Mouse (Mus musculus): ENCODE data around the gene Padi1. TPM values are rescaled to one million over a fixed set of nuclear protein-coding genes. Genes with fewer than 3 reads are reported as not detected.

Padi1 gene
- total and polyA plus RNA-seq, 2 experiments from 2014 or later = not detected

GRCm38 (mm10) chr4:140860767-140861147, 15.2 kb upstream of the Padi1 start:
- whole genome bisulfite sequencing = 53% methylated on average over 7 of the region's 7 CpGs
- H3K27me3 ChIP-seq (ENCODE audit: control insufficient read depth, insufficient read depth, low read length) = 0 out of 2 replicates have a peak, but pooled peaks cover 4% of the 10 kb centered on the region
- peaks cover 17% of the 10 kb centered on the region; the same call in 1 of the 2 replicates for H3K4me1 ChIP-seq (ENCODE audit: control insufficient read depth, insufficient read depth)
- no peak overlapping the region for H3K27ac ChIP-seq (ENCODE audit: low read depth)
- H3K4me2 ChIP-seq (ENCODE audit: low read depth, low read length) = no peak overlapping the region
- DNase-seq (ENCODE audit: low spot score) (no peak), ATAC-seq (ENCODE audit: insufficient read depth, low read depth) (0 out of 2 replicates have a peak, but pooled peaks have one; percentile 3)
- TF ChIP-seq EP300 (IDR thresholded peaks at IDR 0.05; ENCODE audit: low read depth) (no peak), CTCF (IDR thresholded peaks at IDR 0.05; ENCODE audit: low read depth) (no peak)
- no peak overlapping the region for H3K9ac ChIP-seq (replicated peaks; ENCODE audit: low read depth, low read length)
- no peaks in the 10 kb centered on the region for H3K36me3 ChIP-seq (replicated peaks; ENCODE audit: control insufficient read depth, insufficient read depth, low read length)
- H3K9me3 ChIP-seq (replicated peaks; ENCODE audit: control insufficient read depth, low read length) = no peaks in the 10 kb centered on the region
- H3K4me3 ChIP-seq (ENCODE audit: low read depth, low read length) = no peak overlapping the region

- Histone ChIP-seq H3K27me3 (ENCODE audit: control insufficient read depth, insufficient read depth, low read length) (0 out of 2 replicates have a peak, but pooled peaks cover 4% of the 10 kb centered on the region), H3K4me3 (ENCODE audit: low read depth, low read length) (no peak overlapping the region), H3K27ac (ENCODE audit: low read depth) (no peak overlapping the region), H3K4me2 (ENCODE audit: low read depth, low read length) (no peak overlapping the region), H3K36me3 (replicated peaks; ENCODE audit: control insufficient read depth, insufficient read depth, low read length) (no peaks in the 10 kb centered on the region), H3K9me3 (replicated peaks; ENCODE audit: control insufficient read depth, low read length) (no peaks in the 10 kb centered on the region), H3K4me1 (ENCODE audit: control insufficient read depth, insufficient read depth) (peaks cover 17% of the 10 kb centered on the region; the same call in 1 of the 2 replicates), H3K9ac (replicated peaks; ENCODE audit: low read depth, low read length) (no peak overlapping the region)
- ATAC-seq (ENCODE audit: insufficient read depth, low read depth) (no peak), DNase-seq (ENCODE audit: low spot score) (no peak)
- 26% methylated on average over 7 of the region's 7 CpGs for WGBS
- TF ChIP-seq CTCF (IDR thresholded peaks at IDR 0.05; ENCODE audit: low read depth) (no peak), EP300 (IDR thresholded peaks at IDR 0.05; ENCODE audit: low read depth) (no peak)
These were observed 14.7 kb upstream of the Padi1 start for GRCm38 (mm10) chr4:140860125-140860766.

GRCm38 (mm10) chr4:140859291-140859690, 13.7 kb upstream of the Padi1 start:
- H3K27me3 ChIP-seq (ENCODE audit: control insufficient read depth, insufficient read depth, low read length) = 0 out of 2 replicates have a peak, but pooled peaks cover 4% of the 10 kb centered on the region
- no peak for DNase-seq (ENCODE audit: low spot score)
- no peak for TF ChIP-seq EP300 (IDR thresholded peaks at IDR 0.05; ENCODE audit: low read depth)
- TF ChIP-seq CTCF (IDR thresholded peaks at IDR 0.05; ENCODE audit: low read depth) = no peak
- H3K9ac ChIP-seq (replicated peaks; ENCODE audit: low read depth, low read length) = no peak overlapping the region
- no peaks in the 10 kb centered on the region for H3K9me3 ChIP-seq (replicated peaks; ENCODE audit: control insufficient read depth, low read length)
- WGBS = 89% methylated on average over 11 of the region's 11 CpGs
- no peak overlapping the region for H3K27ac ChIP-seq (ENCODE audit: low read depth)
- no peak overlapping the region for H3K4me2 ChIP-seq (ENCODE audit: low read depth, low read length)
- no peak for ATAC-seq (ENCODE audit: insufficient read depth, low read depth)
- H3K4me1 ChIP-seq (ENCODE audit: control insufficient read depth, insufficient read depth) = peaks cover 17% of the 10 kb centered on the region; the same call in 1 of the 2 replicates
- H3K36me3 ChIP-seq (replicated peaks; ENCODE audit: control insufficient read depth, insufficient read depth, low read length) = no peaks in the 10 kb centered on the region
- no peak overlapping the region for H3K4me3 ChIP-seq (ENCODE audit: low read depth, low read length)

GRCm38 (mm10) chr4:140857813-140858212, 12.2 kb upstream of the Padi1 start:
- 48% methylated on average over 7 of the region's 7 CpGs for WGBS
- Histone ChIP-seq H3K4me2 (ENCODE audit: low read depth, low read length) (no peak overlapping the region), H3K9ac (replicated peaks; ENCODE audit: low read depth, low read length) (no peak overlapping the region), H3K9me3 (replicated peaks; ENCODE audit: control insufficient read depth, low read length) (no peaks in the 10 kb centered on the region), H3K4me1 (ENCODE audit: control insufficient read depth, insufficient read depth) (peaks cover 17% of the 10 kb centered on the region; the same call in 1 of the 2 replicates), H3K27ac (ENCODE audit: low read depth) (no peak overlapping the region), H3K36me3 (replicated peaks; ENCODE audit: control insufficient read depth, insufficient read depth, low read length) (no peaks in the 10 kb centered on the region), H3K27me3 (ENCODE audit: control insufficient read depth, insufficient read depth, low read length) (0 out of 2 replicates have a peak, but pooled peaks cover 4% of the 10 kb centered on the region), H3K4me3 (ENCODE audit: low read depth, low read length) (no peak overlapping the region)
- ATAC-seq (ENCODE audit: insufficient read depth, low read depth) (peak; percentile 43), DNase-seq (ENCODE audit: low spot score) (no peak)
- TF ChIP-seq CTCF (IDR thresholded peaks at IDR 0.05; ENCODE audit: low read depth) (no peak), EP300 (IDR thresholded peaks at IDR 0.05; ENCODE audit: low read depth) (no peak)

GRCm38 (mm10) chr4:140857041-140857440, 11.5 kb upstream of the Padi1 start:
- ATAC-seq (ENCODE audit: insufficient read depth, low read depth) (no peak), DNase-seq (ENCODE audit: low spot score) (no peak)
- Histone ChIP-seq H3K4me3 (ENCODE audit: low read depth, low read length) (no peak overlapping the region), H3K9me3 (replicated peaks; ENCODE audit: control insufficient read depth, low read length) (no peaks in the 10 kb centered on the region), H3K27ac (ENCODE audit: low read depth) (no peak overlapping the region), H3K4me2 (ENCODE audit: low read depth, low read length) (no peak overlapping the region), H3K27me3 (ENCODE audit: control insufficient read depth, insufficient read depth, low read length) (no peaks in the 10 kb centered on the region), H3K9ac (replicated peaks; ENCODE audit: low read depth, low read length) (no peak overlapping the region), H3K36me3 (replicated peaks; ENCODE audit: control insufficient read depth, insufficient read depth, low read length) (no peaks in the 10 kb centered on the region), H3K4me1 (ENCODE audit: control insufficient read depth, insufficient read depth) (peaks cover 17% of the 10 kb centered on the region; the same call in 1 of the 2 replicates)
- TF ChIP-seq CTCF (IDR thresholded peaks at IDR 0.05; ENCODE audit: low read depth) (no peak), EP300 (IDR thresholded peaks at IDR 0.05; ENCODE audit: low read depth) (no peak)
- 76% methylated on average over 5 of the region's 5 CpGs for WGBS
